Mouse (Mus musculus) kidney, postnatal 0 days (tissue): Measurements from ENCODE around the gene Zfp869. TPM values are rescaled to one million over a fixed set of nuclear protein-coding genes. Genes with fewer than 3 reads are reported as not detected.
"Not testable (repeated sequence)": the region's sequence is repeated elsewhere in the genome, so short reads cannot be mapped to it uniquely, and the experiment has no call there.

Experiments used
- ATAC-seq: fragments of 200-750 bp; cut with Nextera tagmentation; replicated peaks from 2 replicates; pipeline ENCODE4 v1.8.0; 2017; ENCODE audit warnings: low read depth, moderate number of reproducible peaks, moderate TSS enrichment, moderate library complexity; ENCODE audit not compliant: low FRiP score
- DNase-seq: peaks from one replicate; pipeline ENCODE4 v3.0.0-alpha.2; 2016; ENCODE audit warnings: low spot score
- H3K27ac ChIP-seq: fragments of 300-500 bp; sonication (generic); 2 replicates; pipeline ENCODE4 v1.5.1; 2014; ENCODE audit warnings: mild to moderate bottlenecking
- H3K27me3 ChIP-seq: fragments of 300-500 bp; sonication (generic); 2 replicates; pipeline ENCODE4 v1.6.1; 2014; ENCODE audit warnings: low read length, mixed read lengths; ENCODE audit not compliant: insufficient read depth
- H3K36me3 ChIP-seq: fragments of 300-500 bp; sonication (generic); 2 replicates; pipeline ENCODE4 v1.6.1; 2014; ENCODE audit warnings: low read length, mixed read lengths; ENCODE audit not compliant: insufficient read depth
- H3K4me1 ChIP-seq: fragments of 300-500 bp; sonication (generic); replicated peaks from 2 replicates; pipeline ENCODE4 v1.6.1; 2014; ENCODE audit warnings: antibody characterized with exemption, low read length, mixed read lengths; ENCODE audit not compliant: insufficient read depth
- H3K4me2 ChIP-seq: fragments of 300-500 bp; sonication (generic); 2 replicates; pipeline ENCODE4 v1.6.1; 2014; ENCODE audit warnings: mild to moderate bottlenecking, low read length, moderate library complexity, mixed read lengths
- H3K4me3 ChIP-seq: fragments of 300-500 bp; sonication (generic); replicated peaks from 2 replicates; pipeline ENCODE4 v1.5.1; 2014; ENCODE audit warnings: low read depth, low read length
- H3K9ac ChIP-seq: fragments of 300-500 bp; sonication (generic); 2 replicates; pipeline ENCODE4 v1.6.1; 2014; ENCODE audit warnings: low read depth, low read length
- H3K9me3 ChIP-seq: fragments of 300-500 bp; sonication (generic); replicated peaks from 2 replicates; pipeline ENCODE4 v1.6.1; 2016; ENCODE audit warnings: low read length, inconsistent platforms, mixed read lengths
- CTCF ChIP-seq: IDR thresholded peaks from 2 replicates; pipeline ENCODE4 v1.5.1; 2016; ENCODE audit warnings: antibody characterized with exemption, low read depth, mild to moderate bottlenecking, moderate library complexity
- WGBS: fragments of 180-500 bp; shearing (Covaris S2); extraction: QIAGEN DNeasy Blood & Tissue Kit; methylation state at CpG from one replicate; pipeline ENCODE4 v1.1.7; 2014; 5-methylcytosine and 5-hydroxymethylcytosine counted together
- polyA plus RNA-seq: library from polyadenylated mRNA; unstranded; fragments of >200 nt; fragmentation: Nextera tagmentation; extraction: Ambion mirVana; gene quantifications from 2 replicates; pipeline ENCODE4 v1.2.1, GENCODE M21; 2015

Gene Zfp869
- 21.6 and 24.5 TPM in 2 replicates for polyA plus RNA-seq

DNA sequence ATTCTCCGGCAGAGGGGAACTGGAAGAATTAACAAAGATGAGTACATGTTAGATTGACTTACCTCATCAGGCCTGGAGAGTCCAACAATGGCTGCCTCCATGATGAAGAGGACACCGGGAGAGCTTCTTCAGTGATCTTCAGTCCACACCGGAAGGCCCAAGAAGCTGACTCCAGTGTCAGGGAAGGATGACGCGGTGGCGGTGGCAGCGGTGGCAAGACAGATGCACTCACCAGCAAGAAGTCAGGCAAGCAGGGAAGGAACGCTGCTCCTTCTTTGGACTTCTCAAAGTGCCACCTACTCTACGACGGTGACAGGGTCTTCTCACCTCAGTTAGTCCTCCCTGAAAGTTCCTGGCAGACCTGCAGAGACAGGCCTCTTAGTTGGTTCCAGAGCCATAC is at the start of gene Zfp869:
Zfp869 (minus strand) TSS at position 101 of the 400 bp plus-strand sequence.
- H3K4me2 ChIP-seq, H3K27ac ChIP-seq, H3K4me1 ChIP-seq, ATAC-seq, H3K27me3 ChIP-seq, DNase-seq, H3K4me3 ChIP-seq, H3K9me3 ChIP-seq, H3K9ac ChIP-seq: not testable (repeated sequence)
- WGBS, result 98% methylated on average over 8 of the region's 10 CpGs
- H3K36me3 ChIP-seq, result peaks cover 45% of the 10 kb centered on the region

DNA sequence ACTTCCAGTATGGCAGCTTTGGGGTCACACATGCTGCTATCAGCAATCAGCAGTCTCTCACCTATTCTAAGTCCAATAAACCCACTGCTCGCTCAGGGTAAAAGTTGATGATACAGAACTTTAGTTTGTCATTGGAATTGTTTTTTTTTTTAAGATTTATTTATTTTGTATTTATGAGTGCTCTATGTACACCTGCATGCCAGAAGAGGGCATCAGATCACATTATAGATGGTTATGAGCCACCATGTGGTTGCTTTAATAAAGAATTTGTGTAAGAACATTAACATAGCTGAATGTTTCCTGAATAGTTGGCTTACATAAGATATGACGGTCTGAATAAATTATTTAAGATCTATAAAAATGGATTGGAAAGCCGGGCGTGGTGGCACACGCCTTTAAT is 47.8 kb upstream of the Zfp869 start:
- DNase-seq, result no peak
- Histone ChIP-seq H3K27me3 (no peaks in the 10 kb centered on the region), H3K9ac (no peak overlapping the region), H3K36me3 (peaks cover 13% of the 10 kb centered on the region), H3K9me3 (no peaks in the 10 kb centered on the region), H3K4me3 (no peak overlapping the region), H3K4me1 (no peaks in the 10 kb centered on the region), H3K4me2 (no peak overlapping the region), H3K27ac (no peak overlapping the region)
- 94% methylated on average over 5 of the region's 5 CpGs for WGBS
- TF ChIP-seq CTCF, result peak; percentile 43; the same call in 1 of the 2 replicates
- no peak for ATAC-seq

DNA sequence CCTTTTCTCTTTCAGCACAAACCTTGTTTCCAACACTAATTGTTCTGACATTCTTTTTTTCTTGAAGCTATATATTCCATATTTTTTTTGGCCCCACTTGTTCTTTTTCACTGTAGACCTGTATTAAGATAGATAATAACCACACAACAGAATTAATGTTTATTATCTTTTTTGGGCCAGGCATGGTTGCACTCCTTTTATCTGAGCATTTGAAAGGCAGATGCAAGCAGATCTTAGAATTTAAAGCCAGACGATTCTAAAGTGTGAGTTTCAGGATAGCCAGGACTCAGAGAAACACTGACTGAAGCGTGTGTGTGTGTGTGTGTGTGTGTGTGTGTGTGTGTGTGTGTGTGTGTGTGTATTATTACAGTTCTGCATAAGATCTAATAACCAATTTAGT is 41.9 kb upstream of the Zfp869 start:
- Histone ChIP-seq H3K9me3 (no peaks in the 10 kb centered on the region), H3K36me3 (0 out of 2 replicates have a peak, but pooled peaks cover 3% of the 10 kb centered on the region), H3K9ac (no peak overlapping the region), H3K4me1 (0 out of 2 replicates have a peak, but pooled peaks cover 3% of the 10 kb centered on the region), H3K27me3 (no peaks in the 10 kb centered on the region), H3K27ac (no peak overlapping the region), H3K4me2 (no peak overlapping the region), H3K4me3 (no peak overlapping the region)
- TF ChIP-seq CTCF, result no peak
- DNase-seq (no peak), ATAC-seq (no peak)
- WGBS, result 89% methylated on average over 2 of the region's 2 CpGs

DNA sequence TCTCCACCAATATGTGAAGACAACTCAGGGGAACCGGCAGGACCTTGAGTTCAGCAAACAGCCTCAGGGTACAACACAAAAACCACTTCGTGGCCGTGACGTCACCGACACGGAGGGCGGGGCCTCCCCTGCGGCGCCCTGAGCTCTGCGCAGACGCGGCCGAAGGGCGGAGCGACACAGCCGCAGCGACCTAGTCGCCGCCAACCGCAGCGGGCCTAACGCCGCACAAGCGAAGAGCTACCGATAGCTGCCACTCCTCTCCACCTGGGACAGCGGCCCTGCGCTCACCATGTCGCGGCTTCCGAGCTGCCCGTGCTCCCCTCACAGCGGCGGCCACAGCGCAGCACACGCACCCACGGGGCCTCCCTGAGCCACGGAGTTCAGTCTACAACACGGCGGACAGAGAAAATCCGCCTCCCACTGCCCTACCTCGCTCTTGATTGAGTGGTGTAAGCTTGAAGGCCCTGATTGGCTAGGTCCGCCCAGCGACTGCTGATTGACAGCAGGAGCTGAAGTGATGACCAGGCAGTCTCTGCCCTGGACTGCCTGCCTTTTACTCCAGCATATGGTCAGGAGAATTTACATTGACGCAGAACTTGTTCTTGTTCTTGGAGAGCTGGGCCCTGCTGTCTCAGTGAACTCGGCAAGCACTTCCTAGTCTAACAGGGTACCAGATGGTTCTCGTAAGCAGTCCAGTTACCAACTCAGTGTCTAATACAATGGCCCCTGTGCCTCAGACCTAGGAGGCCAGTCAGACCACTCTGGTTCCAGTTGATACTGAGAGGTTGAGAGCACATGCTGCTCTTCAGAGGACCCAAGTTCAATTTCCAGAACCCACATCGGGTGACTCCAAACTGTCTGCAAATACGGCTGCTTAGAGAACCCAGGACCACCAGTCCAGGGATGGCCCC is 39.3 kb upstream of the Zfp869 start, which contains the start of gene Zfp963:
Zfp963 (minus strand) TSS at position 427 of the 911 bp plus-strand sequence.
- DNase-seq (peak; percentile 96), ATAC-seq (peak; percentile 100)
- WGBS, result 3% methylated on average over 48 of the region's 48 CpGs
- no peaks in the 10 kb centered on the region for H3K36me3 ChIP-seq
- H3K9ac ChIP-seq, result peak within 1 kb of the TSS; percentile 87
- no peaks in the 10 kb centered on the region for H3K9me3 ChIP-seq
- H3K4me1 ChIP-seq, result 0 out of 2 replicates have a peak, but pooled peaks cover 3% of the 10 kb centered on the region
- H3K27me3 ChIP-seq, result no peaks in the 10 kb centered on the region
- H3K4me2 ChIP-seq, result peak within 1 kb of the TSS; percentile 56
- peak within 1 kb of the TSS; percentile 58 for H3K4me3 ChIP-seq
- TF ChIP-seq CTCF, result no peak; the same call in 1 of the 2 replicates
- H3K27ac ChIP-seq, result peak within 1 kb of the TSS; percentile 98

DNA sequence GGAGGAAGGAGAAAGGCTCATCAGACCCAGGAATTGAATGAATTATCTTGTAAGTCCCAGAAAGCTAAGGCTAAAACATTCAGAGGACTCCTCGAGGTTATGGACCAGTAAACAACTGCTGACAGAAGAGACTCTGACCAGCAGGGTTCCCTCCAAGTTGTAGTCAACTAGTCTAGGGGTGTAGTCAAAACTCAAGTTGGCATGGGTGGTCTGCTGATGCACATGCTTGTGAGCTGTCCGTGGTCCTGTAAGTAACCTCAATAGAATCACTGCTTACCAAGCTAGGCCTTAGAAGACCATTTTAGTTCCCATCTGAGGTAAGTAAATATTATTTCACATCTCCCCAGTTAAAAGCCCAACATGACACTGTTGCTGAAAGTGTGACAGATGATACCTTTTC is 30.7 kb upstream of the Zfp869 start:
- Histone ChIP-seq H3K4me3 (no peak overlapping the region), H3K9me3 (no peaks in the 10 kb centered on the region), H3K4me1 (no peaks in the 10 kb centered on the region), H3K27me3 (no peaks in the 10 kb centered on the region), H3K4me2 (no peak overlapping the region), H3K9ac (no peak overlapping the region), H3K27ac (no peak overlapping the region), H3K36me3 (0 out of 2 replicates have a peak, but pooled peaks cover 5% of the 10 kb centered on the region)
- DNase-seq (no peak), ATAC-seq (no peak)
- TF ChIP-seq CTCF, result no peak
- 83% methylated on average over 2 of the region's 2 CpGs for WGBS

DNA sequence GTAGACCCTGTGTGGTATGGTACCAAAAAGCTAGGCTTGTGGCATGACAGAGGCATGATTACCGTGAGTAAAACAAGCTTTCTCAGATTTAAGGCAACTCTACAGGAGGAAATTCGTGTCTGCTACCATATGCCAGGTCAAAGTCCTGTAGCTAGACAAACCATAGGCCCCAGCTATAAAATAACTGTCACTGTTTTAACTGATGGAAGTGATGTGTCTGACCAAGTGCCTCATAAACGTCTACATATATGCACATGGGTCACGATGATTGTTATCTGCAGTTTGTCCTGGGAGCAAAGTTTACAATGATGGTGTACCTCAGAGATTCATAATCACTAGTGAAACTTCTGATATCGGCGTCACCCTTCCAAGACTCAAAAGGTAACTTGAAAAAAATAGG is 30.2 kb upstream of the Zfp869 start:
- Histone ChIP-seq H3K9ac (no peak overlapping the region), H3K9me3 (no peaks in the 10 kb centered on the region), H3K4me2 (no peak overlapping the region), H3K27me3 (no peaks in the 10 kb centered on the region), H3K4me3 (no peak overlapping the region), H3K36me3 (0 out of 2 replicates have a peak, but pooled peaks cover 5% of the 10 kb centered on the region), H3K27ac (no peak overlapping the region), H3K4me1 (no peaks in the 10 kb centered on the region)
- no peak for TF ChIP-seq CTCF
- ATAC-seq, result no peak
- 83% methylated on average over 6 of the region's 6 CpGs for WGBS
- no peak for DNase-seq
